Mouse (Mus musculus) ES-Bruce4 (cell line): ENCODE data around the gene Cers6. TPM values are rescaled to one million over a fixed set of nuclear protein-coding genes. Genes with fewer than 3 reads are reported as not detected.

Source experiments
- H3K27ac ChIP-seq: 2 replicates; pipeline ENCODE4 v1.5.1; 2012; ENCODE audit warnings: low read length, inconsistent platforms; ENCODE audit not compliant: insufficient read depth
- H3K27me3 ChIP-seq: 2 replicates; pipeline ENCODE4 v1.6.1; 2012; ENCODE audit warnings: mild to moderate bottlenecking, low read length, inconsistent platforms; ENCODE audit not compliant: control insufficient read depth, poor library complexity, insufficient read depth, severe bottlenecking
- H3K36me3 ChIP-seq: 2 replicates; pipeline ENCODE4 v1.6.1; 2012; ENCODE audit warnings: inconsistent platforms, mild to moderate bottlenecking, low read length, moderate library complexity; ENCODE audit not compliant: control insufficient read depth, poor library complexity, insufficient read depth, severe bottlenecking
- H3K4me1 ChIP-seq: one replicate; pipeline ENCODE4 v1.8.1; 2011; ENCODE audit warnings: low read length; ENCODE audit not compliant: control insufficient read depth, insufficient read depth
- H3K4me3 ChIP-seq: 2 replicates; pipeline ENCODE4 v1.5.1; 2011; ENCODE audit warnings: low read depth, mild to moderate bottlenecking, low read length
- H3K9ac ChIP-seq: 2 replicates; pipeline ENCODE4 v1.6.1; 2012; ENCODE audit warnings: low read depth, mild to moderate bottlenecking, inconsistent platforms; ENCODE audit not compliant: poor library complexity, severe bottlenecking
- H3K9me3 ChIP-seq: replicated peaks from 2 replicates; pipeline ENCODE4 v1.6.1; 2012; ENCODE audit warnings: mild to moderate bottlenecking, low read length, inconsistent platforms; ENCODE audit not compliant: control insufficient read depth, poor library complexity, insufficient read depth, severe bottlenecking
- CTCF ChIP-seq: IDR thresholded peaks from one replicate; pipeline ENCODE4 v1.8.1; 2011; ENCODE audit warnings: low read depth, low read length
- EP300 ChIP-seq: IDR thresholded peaks from 2 replicates; pipeline ENCODE4 v1.6.1; 2011; ENCODE audit warnings: low read depth, low read length; ENCODE audit not compliant: insufficient read depth
- POLR2A ChIP-seq: IDR thresholded peaks from one replicate; pipeline ENCODE4 v1.8.1; 2011; ENCODE audit warnings: low read length; ENCODE audit not compliant: insufficient read depth
- polyA plus RNA-seq: library from polyadenylated mRNA; stranded (reverse); fragments of >200 nt; gene quantifications from 2 replicates; pipeline ENCODE4 v1.2.4, GENCODE M21; 2011; ENCODE audit warnings: low read depth; ENCODE audit not compliant: missing spikeins, insufficient read depth, insufficient read length

The Cers6 gene
- polyA plus RNA-seq, 1 experiment = 17.0 TPM

DNA sequence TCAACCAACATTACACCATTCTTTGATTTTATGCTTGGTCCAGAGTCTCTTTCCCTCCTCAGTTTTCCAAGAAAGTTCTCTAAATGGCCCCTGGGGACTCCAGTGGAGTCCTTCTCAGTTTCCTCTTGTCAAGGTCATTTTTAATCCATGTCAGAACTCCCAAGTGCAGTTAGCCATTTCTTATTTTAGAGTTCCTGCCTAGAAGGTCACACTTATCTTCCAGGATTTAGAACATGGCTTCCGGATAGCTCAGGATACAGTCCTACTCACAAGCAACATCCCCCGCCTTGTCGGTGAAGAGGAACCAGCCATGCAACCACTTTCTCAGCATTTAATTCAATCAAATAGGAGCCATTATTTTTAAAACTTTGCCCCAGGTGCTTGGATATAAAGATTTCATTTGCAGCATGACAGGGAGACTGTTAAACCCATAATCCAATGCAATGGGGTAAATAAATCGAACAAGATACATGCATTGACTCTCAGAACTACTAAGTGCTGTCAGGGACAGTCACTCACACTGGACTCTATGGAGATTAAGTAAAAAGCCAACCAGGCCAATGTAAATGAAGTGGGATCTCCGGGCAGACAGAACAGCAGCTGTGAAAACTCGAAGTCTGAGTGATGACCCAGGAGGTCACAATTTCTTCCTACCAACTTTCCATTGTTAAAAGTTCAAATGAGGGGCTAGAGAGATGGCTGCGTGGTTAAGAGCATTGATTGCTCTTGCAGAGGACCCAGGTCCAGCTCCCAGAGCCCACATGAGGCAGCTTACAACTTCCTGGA lies 268.4 kb downstream of the Cers6 start:
- H3K4me3 ChIP-seq = no peak overlapping the region
- H3K4me1 ChIP-seq = peaks cover 3% of the 10 kb centered on the region
- H3K36me3 ChIP-seq = no peaks in the 10 kb centered on the region
- no peaks in the 10 kb centered on the region for H3K27me3 ChIP-seq
- no peak overlapping the region for H3K9ac ChIP-seq
- H3K9me3 ChIP-seq = no peaks in the 10 kb centered on the region
- no peak overlapping the region for H3K27ac ChIP-seq
- TF ChIP-seq EP300 (no peak), CTCF (no peak), POLR2A (no peak)

DNA sequence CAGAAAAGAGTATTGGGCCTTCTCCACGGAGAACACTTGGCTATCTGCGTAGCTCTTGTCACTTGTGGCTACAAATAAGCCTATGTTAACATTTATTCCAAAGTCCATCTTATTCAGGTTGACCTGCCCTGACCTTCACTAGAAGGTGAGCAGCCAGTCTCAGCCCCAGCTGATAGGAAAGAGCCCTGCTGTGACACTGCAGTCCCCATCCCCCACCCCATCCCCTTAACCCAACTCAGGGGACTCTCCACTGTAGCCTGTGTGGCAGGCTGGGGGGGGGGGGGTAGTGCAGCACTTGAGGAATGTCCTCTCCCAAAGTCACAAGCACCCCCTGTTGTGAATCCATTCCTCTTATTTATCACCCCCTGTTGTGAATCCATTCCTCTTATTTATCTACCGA lies 270.8 kb downstream of the Cers6 start:
- TF ChIP-seq CTCF = no peak
- TF ChIP-seq EP300 = no peak
- TF ChIP-seq POLR2A = no peak
- Histone ChIP-seq H3K27me3 (no peaks in the 10 kb centered on the region), H3K27ac (no peak overlapping the region), H3K9me3 (no peaks in the 10 kb centered on the region), H3K9ac (no peak overlapping the region), H3K4me1 (peaks cover 3% of the 10 kb centered on the region), H3K4me3 (no peak overlapping the region), H3K36me3 (no peaks in the 10 kb centered on the region)

DNA sequence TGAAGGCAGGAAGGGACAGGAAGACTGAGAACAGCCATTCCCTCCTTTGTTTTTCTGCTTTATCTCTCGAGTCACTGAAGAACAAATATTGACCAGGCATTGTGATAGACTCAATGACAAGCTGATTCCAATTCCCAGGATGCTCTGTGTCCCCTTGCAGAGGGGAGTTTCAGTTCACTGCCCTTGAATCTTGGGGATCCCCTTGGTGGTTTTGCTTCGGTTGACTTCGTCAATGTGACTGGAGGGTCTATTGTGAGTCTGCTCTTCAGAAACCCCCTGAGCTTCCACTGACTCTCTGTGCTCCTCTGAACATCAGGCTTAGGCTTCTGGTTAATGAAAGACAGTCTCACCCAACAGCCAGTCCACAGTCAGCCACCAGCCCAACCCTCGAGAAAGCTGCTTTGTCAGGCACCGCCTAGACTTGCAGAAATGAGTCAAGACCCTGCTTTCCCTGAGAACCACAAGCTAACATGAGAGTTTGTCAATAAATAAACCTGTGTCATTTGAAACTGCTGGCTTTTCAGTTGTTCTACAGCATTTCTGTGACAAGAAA lies 271.3 kb downstream of the Cers6 start:
- peaks cover 3% of the 10 kb centered on the region for H3K4me1 ChIP-seq
- H3K36me3 ChIP-seq = no peaks in the 10 kb centered on the region
- H3K9me3 ChIP-seq = no peaks in the 10 kb centered on the region
- H3K27ac ChIP-seq = no peak overlapping the region
- TF ChIP-seq EP300 (no peak), CTCF (no peak), POLR2A (no peak)
- no peak overlapping the region for H3K9ac ChIP-seq
- no peaks in the 10 kb centered on the region for H3K27me3 ChIP-seq
- no peak overlapping the region for H3K4me3 ChIP-seq

DNA sequence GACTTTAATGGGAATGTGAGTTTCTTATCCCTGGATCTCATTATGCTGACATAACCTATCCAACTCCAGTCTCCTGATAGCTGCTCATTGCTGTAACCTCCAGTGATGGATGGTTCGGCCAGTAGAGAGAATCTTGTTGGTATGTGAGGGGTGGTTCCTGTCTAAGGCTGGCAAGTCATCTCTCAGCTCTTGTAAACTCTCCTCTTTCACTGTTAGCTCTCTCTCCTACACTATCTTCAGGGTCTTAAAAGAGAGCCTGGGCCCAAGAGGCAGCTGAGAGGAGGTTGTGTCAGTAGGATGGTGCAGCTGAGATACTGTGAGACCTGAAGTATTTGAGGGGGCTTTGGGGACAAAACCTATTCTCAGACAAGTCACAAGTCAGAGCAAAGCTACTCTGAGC lies 272.9 kb downstream of the Cers6 start:
- no peak overlapping the region for H3K27ac ChIP-seq
- TF ChIP-seq EP300 (no peak), CTCF (no peak), POLR2A (no peak)

DNA sequence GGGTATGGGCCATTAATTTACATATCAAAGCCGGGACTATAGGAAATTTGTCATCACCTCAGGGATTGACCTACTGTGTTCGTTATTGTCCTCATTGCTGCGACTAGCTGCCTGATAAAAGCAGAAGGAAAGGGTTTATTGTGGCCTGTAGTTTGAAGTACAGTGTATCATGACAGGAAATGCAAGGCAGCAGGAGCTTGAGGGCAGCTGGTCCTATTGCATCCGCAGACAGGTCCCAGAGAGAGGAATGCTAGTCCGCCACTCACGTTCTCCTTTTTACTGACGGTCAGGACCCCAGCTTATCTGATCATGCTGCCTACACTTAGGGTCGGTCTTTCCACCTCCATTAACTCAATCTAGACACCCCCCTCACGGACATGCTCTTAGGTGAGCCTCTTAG lies 273.7 kb downstream of the Cers6 start:
- TF ChIP-seq EP300 = no peak
- TF ChIP-seq POLR2A = no peak
- no peak for TF ChIP-seq CTCF
- H3K9me3 ChIP-seq = no peaks in the 10 kb centered on the region
- H3K4me1 ChIP-seq = peaks cover 3% of the 10 kb centered on the region
- no peak overlapping the region for H3K9ac ChIP-seq
- no peaks in the 10 kb centered on the region for H3K36me3 ChIP-seq
- H3K4me3 ChIP-seq = no peak overlapping the region
- H3K27ac ChIP-seq = no peak overlapping the region
- no peaks in the 10 kb centered on the region for H3K27me3 ChIP-seq

More for the DNA sequence above, 272.9 kb downstream of the Cers6 start:
- Histone ChIP-seq H3K9me3 (no peaks in the 10 kb centered on the region), H3K4me1 (peaks cover 3% of the 10 kb centered on the region), H3K9ac (no peak overlapping the region), H3K4me3 (no peak overlapping the region), H3K36me3 (no peaks in the 10 kb centered on the region), H3K27me3 (no peaks in the 10 kb centered on the region)
